Mouse (Mus musculus) erythroblast, embryonic 14.5 days (primary cell): ENCODE data around the gene Pcca. TPM values are rescaled to one million over a fixed set of nuclear protein-coding genes. Genes with fewer than 3 reads are reported as not detected.

Experiments used
- H3K27me3 ChIP-seq: 2 replicates; pipeline ENCODE4 v1.6.1; 2012; ENCODE audit warnings: inconsistent platforms; ENCODE audit not compliant: control insufficient read depth
- H3K36me3 ChIP-seq: 2 replicates; pipeline ENCODE4 v1.6.1; 2012; ENCODE audit warnings: mild to moderate bottlenecking, inconsistent platforms; ENCODE audit not compliant: control insufficient read depth
- H3K4me1 ChIP-seq: 2 replicates; pipeline ENCODE4 v1.6.1; 2012; ENCODE audit warnings: inconsistent platforms; ENCODE audit not compliant: control insufficient read depth
- H3K4me3 ChIP-seq: replicated peaks from 2 replicates; pipeline ENCODE3; 2012; ENCODE audit warnings: moderate library complexity, mild to moderate bottlenecking, inconsistent platforms
- H3K9me3 ChIP-seq: 2 replicates; pipeline ENCODE4 v1.6.1; 2012; ENCODE audit warnings: low read length, inconsistent platforms, mixed read lengths; ENCODE audit not compliant: control insufficient read depth
- GATA1 ChIP-seq: IDR thresholded peaks from 2 replicates; pipeline ENCODE4 v1.6.1; 2012; ENCODE audit warnings: low read length, inconsistent platforms, mixed read lengths
- TAL1 ChIP-seq: IDR thresholded peaks from 3 replicates; pipeline ENCODE4 v1.6.1; 2012; ENCODE audit warnings: low read length, inconsistent platforms, mixed read lengths
- polyA plus RNA-seq: library from polyadenylated mRNA; stranded (reverse); fragments of >175 nt; gene quantifications from 2 replicates; pipeline ENCODE4 v1.2.3, GENCODE M21; 2012

Pcca gene
- polyA plus RNA-seq, 1 experiment, result 0.07 TPM

- Histone ChIP-seq H3K4me1 (no peaks in the 10 kb centered on the region), H3K36me3 (no peaks in the 10 kb centered on the region), H3K9me3 (no peaks in the 10 kb centered on the region), H3K4me3 (no peak overlapping the region), H3K27me3 (no peaks in the 10 kb centered on the region)
- TF ChIP-seq TAL1 (no peak), GATA1 (no peak)
These were observed 214.0 kb downstream of the Pcca start for GRCm38 (mm10) chr14:122747860-122748842.

GRCm38 (mm10) chr14:122751552-122751951 is 217.4 kb downstream of the Pcca start:
- no peak for TF ChIP-seq GATA1
- no peak for TF ChIP-seq TAL1
- Histone ChIP-seq H3K36me3 (no peaks in the 10 kb centered on the region), H3K27me3 (no peaks in the 10 kb centered on the region), H3K4me3 (no peak overlapping the region), H3K4me1 (no peaks in the 10 kb centered on the region), H3K9me3 (no peaks in the 10 kb centered on the region)

GRCm38 (mm10) chr14:122753278-122753677 is 219.2 kb downstream of the Pcca start:
- Histone ChIP-seq H3K27me3 (no peaks in the 10 kb centered on the region), H3K4me3 (no peak overlapping the region), H3K4me1 (no peaks in the 10 kb centered on the region), H3K9me3 (no peaks in the 10 kb centered on the region), H3K36me3 (no peaks in the 10 kb centered on the region)
- no peak for TF ChIP-seq GATA1
- TF ChIP-seq TAL1, result no peak

- Histone ChIP-seq H3K9me3 (no peaks in the 10 kb centered on the region), H3K36me3 (no peaks in the 10 kb centered on the region), H3K4me3 (no peak overlapping the region), H3K4me1 (no peaks in the 10 kb centered on the region), H3K27me3 (no peaks in the 10 kb centered on the region)
- no peak for TF ChIP-seq GATA1
- TF ChIP-seq TAL1, result no peak
These were observed 220.2 kb downstream of the Pcca start for GRCm38 (mm10) chr14:122754311-122754710.

- Histone ChIP-seq H3K9me3 (no peaks in the 10 kb centered on the region), H3K4me3 (no peak overlapping the region), H3K36me3 (no peaks in the 10 kb centered on the region), H3K4me1 (no peaks in the 10 kb centered on the region), H3K27me3 (no peaks in the 10 kb centered on the region)
- no peak for TF ChIP-seq TAL1
- TF ChIP-seq GATA1, result no peak
These were observed 221.4 kb downstream of the Pcca start for GRCm38 (mm10) chr14:122755559-122755958.

- no peak for TF ChIP-seq GATA1
- TF ChIP-seq TAL1, result no peak
- H3K9me3 ChIP-seq, result no peaks in the 10 kb centered on the region
- H3K4me1 ChIP-seq, result no peaks in the 10 kb centered on the region
- H3K4me3 ChIP-seq, result no peak overlapping the region
- no peaks in the 10 kb centered on the region for H3K36me3 ChIP-seq
- H3K27me3 ChIP-seq, result no peaks in the 10 kb centered on the region
These were observed 222.5 kb downstream of the Pcca start for GRCm38 (mm10) chr14:122756671-122757070.

- H3K9me3 ChIP-seq, result no peaks in the 10 kb centered on the region
- no peaks in the 10 kb centered on the region for H3K36me3 ChIP-seq
- no peak for TF ChIP-seq GATA1
- TF ChIP-seq TAL1, result no peak
- no peak overlapping the region for H3K4me3 ChIP-seq
- no peaks in the 10 kb centered on the region for H3K4me1 ChIP-seq
- no peaks in the 10 kb centered on the region for H3K27me3 ChIP-seq
These were observed 225.8 kb downstream of the Pcca start for GRCm38 (mm10) chr14:122759890-122760289.

GRCm38 (mm10) chr14:122760803-122761202 is 226.7 kb downstream of the Pcca start:
- H3K4me1 ChIP-seq, result no peaks in the 10 kb centered on the region

GRCm38 (mm10) chr14:122762603-122763002 is 228.5 kb downstream of the Pcca start:
- no peaks in the 10 kb centered on the region for H3K9me3 ChIP-seq
- no peak overlapping the region for H3K4me3 ChIP-seq
- H3K27me3 ChIP-seq, result no peaks in the 10 kb centered on the region
- H3K36me3 ChIP-seq, result no peaks in the 10 kb centered on the region
- no peak for TF ChIP-seq GATA1
- no peak for TF ChIP-seq TAL1
- no peaks in the 10 kb centered on the region; the same call in 1 of the 2 replicates for H3K4me1 ChIP-seq

More at GRCm38 (mm10) chr14:122760803-122761202, 226.7 kb downstream of the Pcca start:
- no peak for TF ChIP-seq GATA1
- TF ChIP-seq TAL1, result no peak
- Histone ChIP-seq H3K9me3 (no peaks in the 10 kb centered on the region), H3K36me3 (no peaks in the 10 kb centered on the region), H3K4me3 (no peak overlapping the region), H3K27me3 (no peaks in the 10 kb centered on the region)

- Histone ChIP-seq H3K4me1 (no peaks in the 10 kb centered on the region; the same call in 1 of the 2 replicates), H3K4me3 (no peak overlapping the region), H3K9me3 (no peaks in the 10 kb centered on the region), H3K27me3 (no peaks in the 10 kb centered on the region), H3K36me3 (no peaks in the 10 kb centered on the region)
- TF ChIP-seq GATA1 (no peak), TAL1 (no peak)
These were observed 231.8 kb downstream of the Pcca start for GRCm38 (mm10) chr14:122765951-122766350.
